Mouse (Mus musculus) midbrain, postnatal 0 days (tissue): ENCODE data around the gene Bcl7a. TPM values are rescaled to one million over a fixed set of nuclear protein-coding genes. Genes with fewer than 3 reads are reported as not detected.

Source experiments
- ATAC-seq: fragments of 200-750 bp; cut with Nextera tagmentation; 2 replicates; pipeline ENCODE4 v1.8.0; 2017; ENCODE audit warnings: moderate number of reproducible peaks, mild to moderate bottlenecking, moderate TSS enrichment, moderate library complexity; ENCODE audit not compliant: low FRiP score
- DNase-seq: peaks from one replicate; pipeline ENCODE4 v3.0.0-alpha.2; 2015; ENCODE audit warnings: low spot score
- H3K27ac ChIP-seq: fragments of 300-500 bp; sonication (generic); 2 replicates; pipeline ENCODE4 v1.5.1; 2014; ENCODE audit warnings: low read depth, mild to moderate bottlenecking, low read length, mixed read lengths
- H3K27me3 ChIP-seq: fragments of 300-500 bp; sonication (generic); 2 replicates; pipeline ENCODE4 v1.6.1; 2014; ENCODE audit warnings: low read length, control low read depth, mixed read lengths; ENCODE audit not compliant: insufficient read depth
- H3K36me3 ChIP-seq: fragments of 300-500 bp; sonication (generic); 2 replicates; pipeline ENCODE4 v1.6.1; 2014; ENCODE audit warnings: low read length, control low read depth, mixed read lengths; ENCODE audit not compliant: insufficient read depth
- H3K4me1 ChIP-seq: fragments of 300-500 bp; sonication (generic); 2 replicates; pipeline ENCODE4 v1.6.1; 2014; ENCODE audit warnings: mild to moderate bottlenecking, control low read depth, antibody characterized with exemption, low read length, mixed read lengths; ENCODE audit not compliant: insufficient read depth
- H3K4me2 ChIP-seq: fragments of 300-500 bp; sonication (generic); 2 replicates; pipeline ENCODE4 v1.6.1; 2014; ENCODE audit warnings: low read depth, mild to moderate bottlenecking, low read length, mixed read lengths; ENCODE audit not compliant: poor library complexity, severe bottlenecking
- H3K4me3 ChIP-seq: fragments of 300-500 bp; sonication (generic); 2 replicates; pipeline ENCODE4 v1.5.1; 2014; ENCODE audit warnings: low read depth, mild to moderate bottlenecking, low read length, moderate library complexity
- H3K9ac ChIP-seq: fragments of 300-500 bp; sonication (generic); replicated peaks from 2 replicates; pipeline ENCODE4 v1.6.1; 2014; ENCODE audit warnings: mild to moderate bottlenecking, low read length, moderate library complexity, mixed read lengths; ENCODE audit not compliant: poor library complexity, severe bottlenecking
- H3K9me3 ChIP-seq: fragments of 300-500 bp; sonication (generic); 2 replicates; pipeline ENCODE4 v1.6.1; 2016; ENCODE audit warnings: low read length, control low read depth
- CTCF ChIP-seq: IDR thresholded peaks from 2 replicates; pipeline ENCODE4 v1.5.1; 2016; ENCODE audit warnings: antibody characterized with exemption, mild to moderate bottlenecking
- WGBS: fragments of 180-500 bp; shearing (Covaris S2); extraction: QIAGEN DNeasy Blood & Tissue Kit; methylation state at CpG from one replicate; pipeline ENCODE4 v1.1.7; 2014; 5-methylcytosine and 5-hydroxymethylcytosine counted together
- polyA plus RNA-seq: library from polyadenylated mRNA; unstranded; fragments of >200 nt; fragmentation: Nextera tagmentation; extraction: Ambion mirVana; gene quantifications from 2 replicates; pipeline ENCODE4 v1.2.1, GENCODE M21; 2015
- total RNA-seq: library from RNA; depleted of rRNA; stranded (reverse); fragments of >200 nt; gene quantifications from 2 replicates; pipeline ENCODE4 v1.2.3, GENCODE M21; 2014

The Bcl7a gene
- total and polyA plus RNA-seq, 2 experiments from 2014 or later, result 21.6 to 40.7 TPM

- TF ChIP-seq CTCF, result peak; percentile 92
- Histone ChIP-seq H3K4me2 (no peak overlapping the region), H3K27me3 (no peaks in the 10 kb centered on the region), H3K36me3 (peaks cover 12% of the 10 kb centered on the region; the same call in 1 of the 2 replicates), H3K27ac (no peak overlapping the region), H3K9ac (no peak overlapping the region), H3K9me3 (no peaks in the 10 kb centered on the region), H3K4me3 (no peak overlapping the region), H3K4me1 (no peaks in the 10 kb centered on the region)
- 70% methylated on average over 15 of the region's 15 CpGs for WGBS
- ATAC-seq (no peak), DNase-seq (peak; percentile 85)
Observed at GRCm38 (mm10) chr5:123377120-123377955, 33.7 kb downstream of the Bcl7a start.

- Histone ChIP-seq H3K36me3 (0 out of 2 replicates have a peak, but pooled peaks cover 3% of the 10 kb centered on the region), H3K27ac (no peak overlapping the region), H3K9ac (no peak overlapping the region), H3K4me1 (no peaks in the 10 kb centered on the region), H3K27me3 (no peaks in the 10 kb centered on the region), H3K9me3 (no peaks in the 10 kb centered on the region), H3K4me2 (no peak overlapping the region), H3K4me3 (no peak overlapping the region)
- ATAC-seq (no peak), DNase-seq (no peak)
- 80% methylated on average over 9 of the region's 9 CpGs for WGBS
- TF ChIP-seq CTCF, result no peak
Observed at GRCm38 (mm10) chr5:123378712-123379111, 35.1 kb downstream of the Bcl7a start.

- H3K9ac ChIP-seq, result no peak overlapping the region
- no peak for TF ChIP-seq CTCF
- no peaks in the 10 kb centered on the region for H3K4me1 ChIP-seq
- H3K36me3 ChIP-seq, result 0 out of 2 replicates have a peak, but pooled peaks cover 3% of the 10 kb centered on the region
- H3K27me3 ChIP-seq, result no peaks in the 10 kb centered on the region
- DNase-seq, result no peak
- H3K9me3 ChIP-seq, result no peaks in the 10 kb centered on the region
- no peak for ATAC-seq
- no peak overlapping the region for H3K4me2 ChIP-seq
- WGBS, result 85% methylated on average over 5 of the region's 5 CpGs
- H3K4me3 ChIP-seq, result no peak overlapping the region
- H3K27ac ChIP-seq, result no peak overlapping the region
Observed at GRCm38 (mm10) chr5:123379504-123379931, 35.9 kb downstream of the Bcl7a start.

GRCm38 (mm10) chr5:123381968-123382367 lies 38.3 kb downstream of the Bcl7a start:
- no peak for TF ChIP-seq CTCF
- Histone ChIP-seq H3K9ac (no peak overlapping the region), H3K9me3 (no peaks in the 10 kb centered on the region), H3K4me1 (no peaks in the 10 kb centered on the region), H3K27me3 (no peaks in the 10 kb centered on the region), H3K27ac (no peak overlapping the region), H3K4me2 (no peak overlapping the region), H3K36me3 (no peaks in the 10 kb centered on the region), H3K4me3 (no peak overlapping the region)
- ATAC-seq (no peak), DNase-seq (no peak)
- WGBS, result 44% methylated on average over 20 of the region's 20 CpGs

- TF ChIP-seq CTCF, result no peak
- Histone ChIP-seq H3K36me3 (no peaks in the 10 kb centered on the region), H3K4me2 (no peak overlapping the region), H3K27me3 (no peaks in the 10 kb centered on the region), H3K9me3 (no peaks in the 10 kb centered on the region), H3K27ac (no peak overlapping the region), H3K4me1 (no peaks in the 10 kb centered on the region), H3K9ac (no peak overlapping the region), H3K4me3 (no peak overlapping the region)
- no peak for ATAC-seq
- 95% methylated on average over 8 of the region's 8 CpGs for WGBS
- DNase-seq, result no peak
Observed at GRCm38 (mm10) chr5:123382686-123383085, 39.1 kb downstream of the Bcl7a start.

GRCm38 (mm10) chr5:123388452-123388851 lies 44.8 kb downstream of the Bcl7a start:
- Histone ChIP-seq H3K27me3 (no peaks in the 10 kb centered on the region), H3K27ac (no peak overlapping the region), H3K36me3 (no peaks in the 10 kb centered on the region), H3K4me2 (no peak overlapping the region), H3K4me1 (no peaks in the 10 kb centered on the region), H3K9me3 (no peaks in the 10 kb centered on the region), H3K9ac (no peak overlapping the region), H3K4me3 (no peak overlapping the region)
- no peak for TF ChIP-seq CTCF
- ATAC-seq, result no peak
- DNase-seq, result no peak
- 28% methylated on average over 3 of the region's 3 CpGs for WGBS
